Mouse (Mus musculus): ENCODE results near the gene Hspb2. TPM values are rescaled to one million over a fixed set of nuclear protein-coding genes. Genes with fewer than 3 reads are reported as not detected.

Gene Hspb2
- polyA plus RNA-seq, 1 experiment, result 249 TPM

DNA sequence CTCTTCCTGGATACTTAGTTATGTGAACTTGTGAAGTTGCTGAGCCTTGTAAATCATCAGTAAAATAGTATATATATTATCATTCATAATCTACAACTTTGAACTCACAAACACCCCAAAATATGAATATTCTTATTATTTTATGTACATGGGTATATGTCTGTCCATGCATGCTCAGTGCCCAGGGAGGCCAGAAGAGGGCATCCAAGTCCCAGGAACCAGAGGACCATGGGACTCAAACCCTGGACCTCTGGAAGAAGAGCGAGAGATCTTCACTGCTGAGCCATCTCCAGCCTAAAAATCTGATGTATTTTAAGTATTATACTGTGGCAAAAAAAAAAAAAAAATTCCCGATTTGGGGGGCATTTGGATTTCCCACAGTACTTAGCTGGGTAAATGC, 43.0 kb downstream of the Hspb2 start:
- H3K27me3 ChIP-seq (ENCODE audit: control insufficient read depth, insufficient read depth, insufficient read length), result no peaks in the 10 kb centered on the region

DNA sequence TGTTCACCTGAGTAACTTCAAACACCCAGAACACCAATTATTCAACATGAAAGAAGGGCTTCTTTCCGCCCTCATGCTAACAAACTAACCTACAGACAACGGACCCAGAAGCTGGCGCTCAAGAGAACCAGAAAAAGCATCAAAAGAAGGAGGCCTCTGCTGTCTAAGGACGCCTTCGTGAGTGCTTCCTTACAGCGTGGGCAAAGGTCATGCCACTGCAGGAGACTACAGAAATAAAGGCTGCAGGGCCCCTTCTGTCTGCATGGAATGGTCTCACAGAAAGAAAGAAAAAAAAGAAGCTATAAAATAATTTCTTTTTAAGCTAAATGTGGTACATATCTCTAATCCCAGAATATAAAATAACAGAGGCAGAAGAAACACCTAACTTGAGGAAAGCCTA, 47.2 kb downstream of the Hspb2 start:
- no peaks in the 10 kb centered on the region for H3K27me3 ChIP-seq (ENCODE audit: control insufficient read depth, insufficient read depth, insufficient read length)
- TF ChIP-seq POLR2A (IDR thresholded peaks at IDR 0.05; ENCODE audit: insufficient read length, low read depth) (no peak), POLR2AphosphoS2 (IDR thresholded peaks at IDR 0.05; ENCODE audit: insufficient read length, low read depth) (no peak), MAX (IDR thresholded peaks at IDR 0.05; ENCODE audit: low read depth) (no peak), USF1 (IDR thresholded peaks at IDR 0.05; ENCODE audit: low read depth) (no peak), MYOD1 (IDR thresholded peaks at IDR 0.05; ENCODE audit: control insufficient read depth in 1 of 3, insufficient read length in 2 of 3, low read depth in 2 of 3) (no peak), E2F4 (IDR thresholded peaks at IDR 0.05; ENCODE audit: insufficient read depth) (no peak), TCF3 (IDR thresholded peaks at IDR 0.05; ENCODE audit: insufficient read length, low read depth) (no peak), REST (IDR thresholded peaks at IDR 0.05; ENCODE audit: insufficient read depth, insufficient read length) (no peak), CEBPB (IDR thresholded peaks at IDR 0.05; ENCODE audit: insufficient read depth, poor library complexity, severe bottlenecking) (no peak), MYOG (IDR thresholded peaks at IDR 0.05; ENCODE audit: control insufficient read depth in 1 of 3, insufficient read depth in 1 of 3, insufficient read length in 2 of 3, low read depth in 2 of 3) (no peak), SRF (IDR thresholded peaks at IDR 0.05; ENCODE audit: control insufficient read depth, insufficient read length, low read depth) (no peak), TCF12 (IDR thresholded peaks at IDR 0.05; ENCODE audit: insufficient read depth, poor library complexity, severe bottlenecking) (no peak)
- H3K36me3 ChIP-seq (ENCODE audit: control insufficient read depth, insufficient read depth), result no peaks in the 10 kb centered on the region
- H3ac ChIP-seq (ENCODE audit: control insufficient read depth, insufficient read length), result no peak overlapping the region
- H3K4me2 ChIP-seq (ENCODE audit: low read depth), result no peak overlapping the region
- H3K4me3 ChIP-seq, result no peak overlapping the region
- no peaks in the 10 kb centered on the region for H3K79me2 ChIP-seq (ENCODE audit: control insufficient read depth, insufficient read depth)

More for the DNA sequence above, 43.0 kb downstream of the Hspb2 start:
- Histone ChIP-seq H3K36me3 (ENCODE audit: control insufficient read depth, insufficient read depth) (no peaks in the 10 kb centered on the region), H3K79me2 (ENCODE audit: control insufficient read depth, insufficient read depth) (no peaks in the 10 kb centered on the region), H3K4me2 (ENCODE audit: low read depth) (no peak overlapping the region), H3ac (ENCODE audit: control insufficient read depth, insufficient read length) (no peak overlapping the region), H3K4me3 (no peak overlapping the region)
- TF ChIP-seq REST (IDR thresholded peaks at IDR 0.05; ENCODE audit: insufficient read depth, insufficient read length), result no peak
- TF ChIP-seq POLR2AphosphoS2 (IDR thresholded peaks at IDR 0.05; ENCODE audit: insufficient read length, low read depth), result no peak
- TF ChIP-seq USF1 (IDR thresholded peaks at IDR 0.05; ENCODE audit: low read depth), result no peak
- TF ChIP-seq MYOD1 (IDR thresholded peaks at IDR 0.05; ENCODE audit: control insufficient read depth in 1 of 3, insufficient read length in 2 of 3, low read depth in 2 of 3), result no peak
- TF ChIP-seq TCF12 (IDR thresholded peaks at IDR 0.05; ENCODE audit: insufficient read depth, poor library complexity, severe bottlenecking), result no peak
- TF ChIP-seq MAX (IDR thresholded peaks at IDR 0.05; ENCODE audit: low read depth), result no peak
- no peak for TF ChIP-seq CEBPB (IDR thresholded peaks at IDR 0.05; ENCODE audit: insufficient read depth, poor library complexity, severe bottlenecking)
- no peak for TF ChIP-seq MYOG (IDR thresholded peaks at IDR 0.05; ENCODE audit: control insufficient read depth in 1 of 3, insufficient read depth in 1 of 3, insufficient read length in 2 of 3, low read depth in 2 of 3)
- TF ChIP-seq SRF (IDR thresholded peaks at IDR 0.05; ENCODE audit: control insufficient read depth, insufficient read length, low read depth), result no peak
- TF ChIP-seq E2F4 (IDR thresholded peaks at IDR 0.05; ENCODE audit: insufficient read depth), result no peak
- no peak for TF ChIP-seq POLR2A (IDR thresholded peaks at IDR 0.05; ENCODE audit: insufficient read length, low read depth)
- no peak for TF ChIP-seq TCF3 (IDR thresholded peaks at IDR 0.05; ENCODE audit: insufficient read length, low read depth)

Other genes starting within 250 kb of the Hspb2 start
- 29.4 TPM for gene Pts, start 223.6 kb downstream of the Hspb2 start, polyA plus RNA-seq (2012; fragmentation: generic; extraction: Trizol)
- gene Il18, start 197.5 kb downstream of the Hspb2 start, polyA plus RNA-seq (2012; fragmentation: generic; extraction: Trizol), result 1.9 TPM
- gene Bco2, start 197.2 kb downstream of the Hspb2 start, polyA plus RNA-seq (2012; fragmentation: generic; extraction: Trizol), result 0.02 TPM
- gene Tex12, start 191.0 kb downstream of the Hspb2 start, polyA plus RNA-seq (2012; fragmentation: generic; extraction: Trizol), result not detected
- gene Sdhd, start 148.5 kb downstream of the Hspb2 start, polyA plus RNA-seq (2012; fragmentation: generic; extraction: Trizol), result 210 TPM
- gene Timm8b, start 148.4 kb downstream of the Hspb2 start, polyA plus RNA-seq (2012; fragmentation: generic; extraction: Trizol), result 184 TPM
- gene Pih1d2, start 135.0 kb downstream of the Hspb2 start, polyA plus RNA-seq (2012; fragmentation: generic; extraction: Trizol), result 2.2 TPM
- gene Nkapd1, start 134.9 kb downstream of the Hspb2 start, polyA plus RNA-seq (2012; fragmentation: generic; extraction: Trizol), result 4.8 TPM
- 64.6 TPM for gene Dlat, start 92.6 kb downstream of the Hspb2 start, polyA plus RNA-seq (2012; fragmentation: generic; extraction: Trizol)
- gene Dixdc1, start 12.8 kb downstream of the Hspb2 start, polyA plus RNA-seq (2012; fragmentation: generic; extraction: Trizol), result 1.1 TPM
- 1.1 TPM for gene 2310030G06Rik, start 5.8 kb downstream of the Hspb2 start, polyA plus RNA-seq (2012; fragmentation: generic; extraction: Trizol)
- 915 TPM for gene Cryab, start 1.0 kb downstream of the Hspb2 start, polyA plus RNA-seq (2012; fragmentation: generic; extraction: Trizol)
- 3.6 TPM for gene Fdxacb1, start 15.9 kb upstream of the Hspb2 start, polyA plus RNA-seq (2012; fragmentation: generic; extraction: Trizol)
- 22.5 TPM for gene Alg9, start 22.7 kb upstream of the Hspb2 start, polyA plus RNA-seq (2012; fragmentation: generic; extraction: Trizol)
- gene 1110032A03Rik, start 23.2 kb upstream of the Hspb2 start, polyA plus RNA-seq (2012; fragmentation: generic; extraction: Trizol), result 12.8 TPM
- 12.9 TPM for gene Ppp2r1b, start 92.9 kb upstream of the Hspb2 start, polyA plus RNA-seq (2012; fragmentation: generic; extraction: Trizol)